Mouse (Mus musculus) liver, embryonic 13.5 days (tissue): ENCODE measurements around the gene 1700012A03Rik. TPM values are rescaled to one million over a fixed set of nuclear protein-coding genes. Genes with fewer than 3 reads are reported as not detected.

ENCODE experiments used
- ATAC-seq: fragments of 200-750 bp; cut with Nextera tagmentation; 2 replicates; pipeline ENCODE4 v1.8.0; 2017; ENCODE audit warnings: low read depth, mild to moderate bottlenecking, moderate number of reproducible peaks, moderate library complexity
- DNase-seq: peaks from one replicate; pipeline ENCODE4 v3.0.0; 2022
- H3K27ac ChIP-seq: fragments of 300-500 bp; sonication (generic); 2 replicates; pipeline ENCODE4 v1.5.1; 2015; ENCODE audit warnings: moderate library complexity, mild to moderate bottlenecking, inconsistent platforms
- H3K27me3 ChIP-seq: fragments of 300-500 bp; sonication (generic); 2 replicates; pipeline ENCODE4 v1.6.1; 2015; ENCODE audit warnings: mild to moderate bottlenecking, inconsistent platforms
- H3K36me3 ChIP-seq: fragments of 300-500 bp; sonication (generic); 2 replicates; pipeline ENCODE4 v1.6.1; 2015; ENCODE audit warnings: mild to moderate bottlenecking, inconsistent platforms
- H3K4me1 ChIP-seq: fragments of 300-500 bp; sonication (generic); replicated peaks from 2 replicates; pipeline ENCODE4 v1.6.1; 2015; ENCODE audit warnings: inconsistent platforms
- H3K4me2 ChIP-seq: fragments of 300-500 bp; sonication (generic); 2 replicates; pipeline ENCODE4 v1.6.1; 2015; ENCODE audit warnings: inconsistent platforms, mild to moderate bottlenecking, moderate library complexity
- H3K4me3 ChIP-seq: fragments of 300-500 bp; sonication (generic); replicated peaks from 2 replicates; pipeline ENCODE4 v1.5.1; 2015; ENCODE audit warnings: mild to moderate bottlenecking, inconsistent platforms
- H3K9ac ChIP-seq: fragments of 300-500 bp; sonication (generic); 2 replicates; pipeline ENCODE4 v1.6.1; 2015; ENCODE audit warnings: mild to moderate bottlenecking, inconsistent platforms
- H3K9me3 ChIP-seq: fragments of 300-500 bp; sonication (generic); replicated peaks from 2 replicates; pipeline ENCODE4 v1.6.1; 2016; ENCODE audit warnings: inconsistent platforms
- WGBS: fragments of 180-500 bp; shearing (Covaris S2); methylation state at CpG from one replicate; pipeline ENCODE4 v1.1.7; 2015; ENCODE audit not compliant: insufficient replicate concordance; 5-methylcytosine and 5-hydroxymethylcytosine counted together
- polyA plus RNA-seq: library from polyadenylated mRNA; unstranded; fragments of >200 nt; fragmentation: Nextera tagmentation; extraction: Ambion mirVana; gene quantifications from 2 replicates; pipeline ENCODE4 v1.2.1, GENCODE M21; 2015

1700012A03Rik gene
- polyA plus RNA-seq, 1 experiment from 2014 or later: not detected

DNA sequence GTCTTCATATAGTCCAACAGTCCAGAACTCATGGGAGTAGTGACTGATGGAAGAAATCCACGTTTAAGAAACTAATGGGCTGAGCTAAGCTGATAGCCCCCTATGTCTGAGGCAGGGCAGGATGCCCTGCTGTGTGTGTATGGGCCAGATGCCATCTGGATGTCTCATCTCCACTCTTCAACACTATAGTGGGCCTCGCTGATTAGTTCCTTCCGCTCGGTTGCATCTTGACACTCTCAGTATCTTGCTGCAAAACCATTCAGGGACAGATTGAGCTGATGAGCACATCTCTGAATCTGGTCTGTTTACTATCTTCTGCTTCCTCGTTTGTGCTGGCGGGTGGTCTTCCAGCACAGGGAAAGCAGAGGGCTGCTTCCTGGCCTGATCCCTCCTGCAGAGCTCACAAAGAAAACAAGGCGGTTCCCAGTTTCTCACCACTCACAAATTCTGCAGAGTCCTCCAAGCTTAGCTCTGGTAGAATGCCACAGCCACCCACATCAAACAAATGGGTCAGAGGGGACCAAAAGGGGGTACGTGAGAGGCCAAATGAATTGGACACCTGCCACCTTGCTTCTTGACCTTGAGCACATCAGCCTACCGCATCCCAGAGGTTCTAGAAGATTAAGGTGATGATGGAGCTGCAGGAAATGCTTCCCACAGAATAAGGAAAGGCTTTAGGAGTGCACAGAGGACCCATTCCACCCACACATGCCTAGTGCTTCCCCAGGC lies 55.7 kb downstream of the 1700012A03Rik start:
- Histone ChIP-seq H3K27ac (no peak overlapping the region), H3K4me3 (no peak overlapping the region), H3K9me3 (no peaks in the 10 kb centered on the region), H3K36me3 (no peaks in the 10 kb centered on the region), H3K4me2 (no peak overlapping the region), H3K27me3 (no peaks in the 10 kb centered on the region), H3K9ac (no peak overlapping the region), H3K4me1 (no peaks in the 10 kb centered on the region)
- DNase-seq: no peak
- ATAC-seq: no peak
- WGBS: 33% methylated on average over 9 of the region's 9 CpGs
